Mouse (Mus musculus) thymus, adult 2 months (tissue): ENCODE measurements around the gene Rgl3.

Experiments used
- CTCF ChIP-seq: fragments of 200-500 bp; IDR thresholded peaks from 2 replicates; pipeline ENCODE4 v1.5.1; 2012; ENCODE audit warnings: mild to moderate bottlenecking, control low read depth, low read length, moderate library complexity, borderline replicate concordance; ENCODE audit not compliant: control insufficient read depth, poor library complexity, insufficient read depth; ENCODE audit errors: extremely low read depth
- POLR2A ChIP-seq: fragments of 200-500 bp; IDR thresholded peaks from 2 replicates; pipeline ENCODE4 v1.6.1; 2012; ENCODE audit warnings: mild to moderate bottlenecking, low read length, control low read depth, moderate library complexity; ENCODE audit not compliant: control insufficient read depth, poor library complexity, insufficient read depth; ENCODE audit errors: extremely low read depth

DNA sequence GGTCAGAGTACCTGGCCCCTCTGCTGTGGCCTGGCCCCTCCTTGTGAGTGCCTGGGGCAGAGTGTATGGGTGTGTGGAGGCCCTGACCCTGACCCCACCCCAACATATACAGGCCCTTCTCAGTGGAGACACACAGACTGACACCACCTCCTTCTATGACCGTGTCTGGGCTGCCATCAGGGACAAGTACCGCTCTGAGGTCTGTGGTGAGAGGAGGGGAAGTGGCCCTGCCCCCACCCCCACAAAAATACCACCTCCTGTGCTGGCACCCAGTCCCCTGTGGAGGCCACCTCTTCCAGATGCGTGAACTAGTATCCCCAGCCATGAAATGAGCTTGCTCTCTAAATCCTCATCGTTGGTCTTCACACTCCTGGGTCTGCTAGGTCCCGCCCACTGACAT, 21.8 kb upstream of the Rgl3 start:
- TF ChIP-seq POLR2A (no peak), CTCF (no peak)
